ENCODE assay signal across 10 mouse cellular contexts in the genomic region with DNA sequence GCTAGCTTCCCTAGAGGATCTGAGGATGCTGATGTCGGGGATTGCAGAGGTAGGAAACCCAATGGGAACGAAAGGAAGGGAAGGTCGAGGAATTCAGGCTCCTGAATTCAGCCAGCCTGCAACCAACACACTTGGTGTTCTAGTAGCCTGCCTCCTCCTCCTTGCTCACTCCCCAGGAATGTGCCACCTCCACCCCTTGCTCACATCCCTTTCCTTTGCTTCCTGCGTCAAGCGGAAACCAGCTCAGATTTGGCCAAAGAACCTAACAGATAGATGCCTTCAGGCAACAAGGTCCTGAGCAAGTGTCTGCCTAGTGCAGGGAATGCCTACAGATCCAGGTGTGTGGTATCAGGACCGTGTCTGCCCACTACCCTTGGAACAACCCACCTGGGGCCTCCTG. TPM values are rescaled to one million over a fixed set of nuclear protein-coding genes. Genes with fewer than 3 reads are reported as not detected.
DNase-seq lines count a peak whose midpoint lies in the region; ATAC-seq lines count a peak whose summit lies in the region.
"Had no signal": no experiment of that assay in that cellular context is flagged by ENCODE, and none has a peak within 500 bp of the region (broad histone marks: within the 10 kb centered on the region; RNA-seq: fewer than 3 reads in every experiment).

No protein-coding gene starts in this region.

- H3K9me3 ChIP-seq in hindbrain, embryonic 11.5 days (ENCODE audit: control insufficient read depth, low read length): no peaks in the 10 kb centered on the region
- no peaks in the 10 kb centered on the region for H3K9me3 ChIP-seq in lung, embryonic 15.5 days
- H3K9me3 ChIP-seq in stomach, embryonic 16.5 days (replicated peaks; ENCODE audit: control insufficient read depth, low read length): no peaks in the 10 kb centered on the region

- peak overlapping the region; percentile 7; the same call in 1 of the 2 replicates for H3K9ac ChIP-seq in hindbrain, embryonic 11.5 days (ENCODE audit: low read depth, low read length)
- no peak overlapping the region for H3K9ac ChIP-seq in lung, embryonic 15.5 days
- H3K9ac ChIP-seq in stomach, embryonic 16.5 days (ENCODE audit: low read length): no peak overlapping the region

- H3K4me2 ChIP-seq in hindbrain, embryonic 11.5 days (replicated peaks; ENCODE audit: low read depth, low read length): peak overlapping the region; percentile 34
- H3K4me2 ChIP-seq in lung, embryonic 15.5 days: no peak overlapping the region; the same call in 1 of the 2 replicates
- H3K4me2 ChIP-seq in stomach, embryonic 16.5 days (ENCODE audit: low read depth, low read length): no peak overlapping the region

- 74% methylated on average over 6 of the region's 6 CpGs for WGBS in hindbrain, embryonic 11.5 days
- 50% methylated on average over 6 of the region's 6 CpGs for WGBS in lung, embryonic 15.5 days
- 44% methylated on average over 6 of the region's 6 CpGs for WGBS in stomach, embryonic 16.5 days

- peak; percentile 70 to 71 for DNase-seq in lung, adult 18-20 months
- DNase-seq in lung, postnatal 25 days (ENCODE audit: low spot score): no peak
- DNase-seq in hindbrain, embryonic 11.5 days (ENCODE audit: low spot score): no peak
- DNase-seq in cerebellum, adult 18-20 months: no peak
- no peak for DNase-seq in T-cell, adult 2 months (ENCODE audit: low spot score)
- DNase-seq: cerebellum, adult 11 months had no signal

- peak overlapping the region; percentile 20; the same call in 1 of the 2 replicates for H3K4me3 ChIP-seq in hindbrain, embryonic 11.5 days (ENCODE audit: low read depth, low read length)
- no peak overlapping the region for H3K4me3 ChIP-seq in lung, embryonic 15.5 days
- H3K4me3 ChIP-seq in stomach, embryonic 16.5 days (replicated peaks; ENCODE audit: low read length): no peak overlapping the region

- H3K4me1 ChIP-seq in hindbrain, embryonic 11.5 days (replicated peaks; ENCODE audit: control insufficient read depth, insufficient read depth, low read length): peaks cover 27% of the 10 kb centered on the region
- H3K4me1 ChIP-seq in lung, embryonic 15.5 days: peaks cover 61% of the 10 kb centered on the region
- peaks cover 36% of the 10 kb centered on the region for H3K4me1 ChIP-seq in stomach, embryonic 16.5 days (ENCODE audit: control insufficient read depth, insufficient read depth, low read length)

- peak overlapping the region; percentile 30; the same call in 1 of the 2 replicates for H3K27ac ChIP-seq in hindbrain, embryonic 11.5 days (ENCODE audit: low read depth, low read length)
- peak overlapping the region; percentile 71; the same call in 1 of the 2 replicates for H3K27ac ChIP-seq in lung, embryonic 15.5 days
- peak overlapping the region; percentile 64 for H3K27ac ChIP-seq in stomach, embryonic 16.5 days (ENCODE audit: low read length)

- peaks cover 3% of the 10 kb centered on the region; the same call in 1 of the 2 replicates for H3K27me3 ChIP-seq in hindbrain, embryonic 11.5 days (ENCODE audit: control insufficient read depth, insufficient read depth, low read length)
- peaks cover 49% of the 10 kb centered on the region for H3K27me3 ChIP-seq in lung, embryonic 15.5 days
- peaks cover 9% of the 10 kb centered on the region for H3K27me3 ChIP-seq in stomach, embryonic 16.5 days (ENCODE audit: control insufficient read depth, insufficient read depth, low read length)

- ATAC-seq in hindbrain, embryonic 11.5 days (ENCODE audit: low FRiP score): no peak
- no peak for ATAC-seq in lung, embryonic 15.5 days (ENCODE audit: borderline replicate concordance, extremely low read depth, low FRiP score, low TSS enrichment)
- no peak for ATAC-seq in stomach, embryonic 16.5 days (ENCODE audit: insufficient read depth, low FRiP score)
- ATAC-seq in megakaryocyte progenitor cell, adult 5-6 weeks (replicated peaks; ENCODE audit: poor library complexity): no peak

- H3K36me3 ChIP-seq in hindbrain, embryonic 11.5 days (ENCODE audit: control insufficient read depth, insufficient read depth, low read length): no peaks in the 10 kb centered on the region
- no peaks in the 10 kb centered on the region for H3K36me3 ChIP-seq in lung, embryonic 15.5 days
- H3K36me3 ChIP-seq in stomach, embryonic 16.5 days (ENCODE audit: control insufficient read depth, insufficient read depth, low read length): no peaks in the 10 kb centered on the region

RNA-seq across cellular contexts. Expression of gene Nrarp, which starts 4.0 kb away (rescaled TPM):
- polyA plus RNA-seq in hindbrain, embryonic 11.5 days (2014; fragmentation: Nextera tagmentation; extraction: Ambion mirVana): 44.6 and 60.5 TPM in 2 replicates
- 15.7 and 16.0 TPM in 2 replicates for polyA plus RNA-seq in lung, embryonic 15.5 days (2015; fragmentation: Nextera tagmentation; extraction: Ambion mirVana)
- polyA plus RNA-seq in stomach, embryonic 16.5 days (2015; fragmentation: Nextera tagmentation; extraction: Ambion mirVana): 9.9 and 11.0 TPM in 2 replicates
- 0.42 and 0.51 TPM in 2 replicates for total RNA-seq in megakaryocyte progenitor cell, adult 5-6 weeks (2015)
- 0.78 and 1.3 TPM in 2 replicates for total RNA-seq in megakaryocyte progenitor cell, adult 5-6 weeks (2017)

RNA-seq across cellular contexts. Expression of gene Tor4a, which starts 20.1 kb away (rescaled TPM):
- polyA plus RNA-seq in hindbrain, embryonic 11.5 days (2014; fragmentation: Nextera tagmentation; extraction: Ambion mirVana): 0.94 and 2.4 TPM in 2 replicates
- polyA plus RNA-seq in lung, embryonic 15.5 days (2015; fragmentation: Nextera tagmentation; extraction: Ambion mirVana): 8.8 and 11.7 TPM in 2 replicates
- polyA plus RNA-seq in stomach, embryonic 16.5 days (2015; fragmentation: Nextera tagmentation; extraction: Ambion mirVana): 16.8 and 19.2 TPM in 2 replicates
- total RNA-seq in megakaryocyte progenitor cell, adult 5-6 weeks (2015): 11.4 and 12.5 TPM in 2 replicates
- total RNA-seq in megakaryocyte progenitor cell, adult 5-6 weeks (2017): 16.1 and 17.6 TPM in 2 replicates

RNA-seq across cellular contexts. Expression of gene Nelfb, which starts 34.7 kb away (rescaled TPM):
- 89.6 and 93.7 TPM in 2 replicates for polyA plus RNA-seq in hindbrain, embryonic 11.5 days (2014; fragmentation: Nextera tagmentation; extraction: Ambion mirVana)
- 121 and 122 TPM in 2 replicates for polyA plus RNA-seq in lung, embryonic 15.5 days (2015; fragmentation: Nextera tagmentation; extraction: Ambion mirVana)
- 102 and 109 TPM in 2 replicates for polyA plus RNA-seq in stomach, embryonic 16.5 days (2015; fragmentation: Nextera tagmentation; extraction: Ambion mirVana)
- total RNA-seq in megakaryocyte progenitor cell, adult 5-6 weeks (2015): 23.7 and 28.9 TPM in 2 replicates
- total RNA-seq in megakaryocyte progenitor cell, adult 5-6 weeks (2017): 35.8 and 38.7 TPM in 2 replicates

RNA-seq across cellular contexts. Expression of gene Stpg3, which starts 37.9 kb away (rescaled TPM):
- not detected in 2 replicates for polyA plus RNA-seq in hindbrain, embryonic 11.5 days (2014; fragmentation: Nextera tagmentation; extraction: Ambion mirVana)
- not detected in 2 replicates for polyA plus RNA-seq in lung, embryonic 15.5 days (2015; fragmentation: Nextera tagmentation; extraction: Ambion mirVana)
- 0.06 TPM in 1 of 2 replicates, not detected in the other for polyA plus RNA-seq in stomach, embryonic 16.5 days (2015; fragmentation: Nextera tagmentation; extraction: Ambion mirVana)
- 0.30 TPM in 1 of 2 replicates, not detected in the other for total RNA-seq in megakaryocyte progenitor cell, adult 5-6 weeks (2015)
- total RNA-seq in megakaryocyte progenitor cell, adult 5-6 weeks (2017): 0.54 TPM in 1 of 2 replicates, not detected in the other

RNA-seq across cellular contexts. Expression of gene Fam166a, which starts 42.0 kb away (rescaled TPM):
- polyA plus RNA-seq in hindbrain, embryonic 11.5 days (2014; fragmentation: Nextera tagmentation; extraction: Ambion mirVana): not detected in 2 replicates
- polyA plus RNA-seq in lung, embryonic 15.5 days (2015; fragmentation: Nextera tagmentation; extraction: Ambion mirVana): 0.69 and 1.4 TPM in 2 replicates
- not detected in 2 replicates for polyA plus RNA-seq in stomach, embryonic 16.5 days (2015; fragmentation: Nextera tagmentation; extraction: Ambion mirVana)
- not detected in 2 replicates for total RNA-seq in megakaryocyte progenitor cell, adult 5-6 weeks (2015)
- not detected in 2 replicates for total RNA-seq in megakaryocyte progenitor cell, adult 5-6 weeks (2017)
- total RNA-seq: left cerebral cortex, postnatal 25 days had no signal

Comparison
In these comparisons a context has a peak if more than half of its experiments do, and no peak if none do; other contexts are left out.
1. DNase-seq: peak in lung, adult 18-20 months (2 of 2); none in lung, postnatal 25 days (single experiment), hindbrain, embryonic 11.5 days (single experiment), cerebellum, adult 18-20 months (0 of 2) and T-cell, adult 2 months (single experiment).
2. Peak in every context shown above with its lines, with median percentiles within 50 percentile points of each other: H3K27ac ChIP-seq.